In genomic region chr10:63243493-63244054, GRCm38 (mm10) we compare ENCODE assay signal across 8 mouse cellular contexts. TPM values are rescaled to one million over a fixed set of nuclear protein-coding genes. Genes with fewer than 3 reads are reported as not detected.
DNase-seq lines count a peak whose midpoint lies in the region; ATAC-seq lines count a peak whose summit lies in the region.

Herc4 (plus strand) TSS chr10:63243810.

- no peaks in the 10 kb centered on the region for H3K27me3 ChIP-seq in hindbrain, embryonic 15.5 days

- peak within 1 kb of the TSS; percentile 97 for H3K27ac ChIP-seq in hindbrain, embryonic 15.5 days (replicated peaks)

- ATAC-seq in hindbrain, embryonic 15.5 days (ENCODE audit: low FRiP score, low read depth): peak; percentile 99

- no peaks in the 10 kb centered on the region for H3K9me3 ChIP-seq in hindbrain, embryonic 15.5 days

- H3K4me2 ChIP-seq in hindbrain, embryonic 15.5 days: peak within 1 kb of the TSS; percentile 91

- peak; percentile 94 for DNase-seq in T-cell, adult 2 months (ENCODE audit: low spot score)
- peak; percentile 94 to 97 for DNase-seq in cerebellum, postnatal 36 days
- peak; percentile 93 to 94 for DNase-seq in frontal cortex, postnatal 36 days (ENCODE audit: low spot score in 2 of 2)
- DNase-seq in left cerebral cortex, adult 11 months (ENCODE audit: low spot score): peak; percentile 83
- peak; percentile 97 for DNase-seq in lung, postnatal 4 days
- DNase-seq in retina, postnatal 7 days (ENCODE audit: low read depth, low spot score): peak; percentile 92
- DNase-seq in urinary bladder, adult 2 months (ENCODE audit: low spot score): peak; percentile 93

- H3K4me3 ChIP-seq in hindbrain, embryonic 15.5 days: peak within 1 kb of the TSS; percentile 100

- H3K36me3 ChIP-seq in hindbrain, embryonic 15.5 days: no peaks in the 10 kb centered on the region; the same call in 1 of the 2 replicates

- H3K4me1 ChIP-seq in hindbrain, embryonic 15.5 days (replicated peaks): peaks cover 23% of the 10 kb centered on the region

- WGBS in hindbrain, embryonic 15.5 days: under 1% methylated on average over 43 of the region's 44 CpGs

- H3K9ac ChIP-seq in hindbrain, embryonic 15.5 days: peak within 1 kb of the TSS; percentile 95

RNA-seq across cellular contexts. Expression of gene Herc4, which starts in this region (rescaled TPM):
- 27.5 and 28.0 TPM in 2 replicates for polyA plus RNA-seq in hindbrain, embryonic 15.5 days (2015; fragmentation: Nextera tagmentation; extraction: Ambion mirVana)
- polyA plus RNA-seq in urinary bladder, adult 2 months (2012; rRNA removed): 39.3 and 47.3 TPM in 2 replicates

Comparison
In these comparisons a context has a peak if more than half of its experiments do, and no peak if none do; other contexts are left out.
1. Peak in every context shown above with its lines: DNase-seq, ATAC-seq, H3K4me3 ChIP-seq and H3K27ac ChIP-seq.